Mouse (Mus musculus): ENCODE data around the gene Slc9b1.
A peak's percentile ranks its signal among the peaks of the same experiment; 100 is the strongest.

Gene Slc9b1

GRCm38 (mm10) chr3:135393186-135393585 is 45.4 kb downstream of the Slc9b1 start:
- DNase-seq (ENCODE audit: low spot score in 2 of 2), result no peak

GRCm38 (mm10) chr3:135395085-135395484 is 47.3 kb downstream of the Slc9b1 start:
- DNase-seq (ENCODE audit: low spot score in 2 of 2), result no peak

GRCm38 (mm10) chr3:135396081-135396480 is 48.3 kb downstream of the Slc9b1 start:
- DNase-seq (ENCODE audit: low spot score in 2 of 2), result no peak

- no peak for DNase-seq (ENCODE audit: low spot score in 2 of 2)
Observed at GRCm38 (mm10) chr3:135397112-135397511, 49.3 kb downstream of the Slc9b1 start.

- peak; percentile 69 to 71 for DNase-seq (ENCODE audit: low spot score in 2 of 2)
Observed at GRCm38 (mm10) chr3:135402201-135402658, 54.4 kb downstream of the Slc9b1 start.

- no peak for DNase-seq (ENCODE audit: low spot score in 2 of 2)
Observed at GRCm38 (mm10) chr3:135403211-135403610, 55.4 kb downstream of the Slc9b1 start.

- no peak for DNase-seq (ENCODE audit: low spot score in 2 of 2)
Observed at GRCm38 (mm10) chr3:135403856-135404255, 56.0 kb downstream of the Slc9b1 start.

- DNase-seq (ENCODE audit: low spot score in 2 of 2), result no peak
Observed at GRCm38 (mm10) chr3:135404599-135404998, 56.8 kb downstream of the Slc9b1 start.

- no peak for DNase-seq (ENCODE audit: low spot score in 2 of 2)
Observed at GRCm38 (mm10) chr3:135407351-135407750, 59.5 kb downstream of the Slc9b1 start.

- DNase-seq (ENCODE audit: low spot score in 2 of 2), result no peak
Observed at GRCm38 (mm10) chr3:135409219-135409618, 61.4 kb downstream of the Slc9b1 start.

GRCm38 (mm10) chr3:135411056-135411455 is 63.2 kb downstream of the Slc9b1 start:
- DNase-seq (ENCODE audit: low spot score in 2 of 2), result no peak

- DNase-seq (ENCODE audit: low spot score in 2 of 2), result no peak
Observed at GRCm38 (mm10) chr3:135411824-135412223, 64.0 kb downstream of the Slc9b1 start.

- no peak for DNase-seq (ENCODE audit: low spot score in 2 of 2)
Observed at GRCm38 (mm10) chr3:135417245-135417644, 69.4 kb downstream of the Slc9b1 start.

GRCm38 (mm10) chr3:135417799-135418198 is 70.0 kb downstream of the Slc9b1 start:
- no peak for DNase-seq (ENCODE audit: low spot score in 2 of 2)

GRCm38 (mm10) chr3:135420542-135421309 is 72.9 kb downstream of the Slc9b1 start:
- no peak for DNase-seq (ENCODE audit: low spot score in 2 of 2)

GRCm38 (mm10) chr3:135421310-135421594 is 73.4 kb downstream of the Slc9b1 start:
- DNase-seq (ENCODE audit: low spot score in 2 of 2), result no peak

GRCm38 (mm10) chr3:135422232-135422855 is 74.5 kb downstream of the Slc9b1 start:
- DNase-seq (ENCODE audit: low spot score in 2 of 2), result no peak

GRCm38 (mm10) chr3:135422856-135423607 is 75.2 kb downstream of the Slc9b1 start:
- DNase-seq (ENCODE audit: low spot score in 2 of 2), result peak; percentile 66 to 91

GRCm38 (mm10) chr3:135423608-135424212 is 75.9 kb downstream of the Slc9b1 start, which contains the start of gene Cisd2:
Cisd2 (minus strand) TSS chr3:135423925.
- no peak for DNase-seq (ENCODE audit: low spot score in 2 of 2)

- no peak for DNase-seq (ENCODE audit: low spot score in 2 of 2)
Observed at GRCm38 (mm10) chr3:135436901-135437616, 89.2 kb downstream of the Slc9b1 start.

GRCm38 (mm10) chr3:135437758-135438495 is 90.1 kb downstream of the Slc9b1 start, which contains the start of gene Ube2d3:
Ube2d3 (plus strand) TSS chr3:135438149.
- peak; percentile 98 to 99 for DNase-seq (ENCODE audit: low spot score in 2 of 2)
